Mouse (Mus musculus) ES-CJ7 (cell line): ENCODE data around the gene 5730596B20Rik.

Source experiments
- DNase-seq: peaks from one replicate; pipeline ENCODE4 v3.0.0; 2011; ENCODE audit warnings: low read depth, low spot score

5730596B20Rik gene

DNA sequence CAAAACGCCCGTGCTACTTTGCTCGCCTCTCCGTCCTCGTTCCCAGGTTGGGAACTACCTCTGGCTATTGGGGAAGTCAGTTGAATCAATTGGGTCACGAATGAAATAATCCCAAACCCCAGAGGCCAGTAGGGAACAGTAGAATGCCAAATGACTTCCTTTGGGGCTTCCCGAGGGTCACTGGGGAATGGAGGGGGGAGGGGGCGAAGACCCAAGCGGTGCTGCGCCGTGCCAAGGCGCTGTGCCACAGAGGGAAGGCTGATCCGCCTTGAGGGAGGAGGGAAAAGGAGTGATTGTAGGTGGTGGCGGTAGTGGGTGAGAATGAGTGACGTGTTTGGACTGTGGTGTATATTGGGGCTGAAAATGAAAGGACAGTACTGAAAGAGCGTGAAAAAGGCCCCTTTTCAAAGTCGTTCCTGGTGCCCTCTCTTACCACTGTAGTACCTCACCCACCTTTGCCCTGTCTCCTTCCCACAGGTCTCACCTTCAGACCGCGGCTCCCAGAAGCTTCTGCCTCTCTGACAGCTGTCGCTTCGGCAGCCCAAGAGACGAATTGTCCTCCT is 35.3 kb downstream of the 5730596B20Rik start:
- DNase-seq: peak; percentile 43

DNA sequence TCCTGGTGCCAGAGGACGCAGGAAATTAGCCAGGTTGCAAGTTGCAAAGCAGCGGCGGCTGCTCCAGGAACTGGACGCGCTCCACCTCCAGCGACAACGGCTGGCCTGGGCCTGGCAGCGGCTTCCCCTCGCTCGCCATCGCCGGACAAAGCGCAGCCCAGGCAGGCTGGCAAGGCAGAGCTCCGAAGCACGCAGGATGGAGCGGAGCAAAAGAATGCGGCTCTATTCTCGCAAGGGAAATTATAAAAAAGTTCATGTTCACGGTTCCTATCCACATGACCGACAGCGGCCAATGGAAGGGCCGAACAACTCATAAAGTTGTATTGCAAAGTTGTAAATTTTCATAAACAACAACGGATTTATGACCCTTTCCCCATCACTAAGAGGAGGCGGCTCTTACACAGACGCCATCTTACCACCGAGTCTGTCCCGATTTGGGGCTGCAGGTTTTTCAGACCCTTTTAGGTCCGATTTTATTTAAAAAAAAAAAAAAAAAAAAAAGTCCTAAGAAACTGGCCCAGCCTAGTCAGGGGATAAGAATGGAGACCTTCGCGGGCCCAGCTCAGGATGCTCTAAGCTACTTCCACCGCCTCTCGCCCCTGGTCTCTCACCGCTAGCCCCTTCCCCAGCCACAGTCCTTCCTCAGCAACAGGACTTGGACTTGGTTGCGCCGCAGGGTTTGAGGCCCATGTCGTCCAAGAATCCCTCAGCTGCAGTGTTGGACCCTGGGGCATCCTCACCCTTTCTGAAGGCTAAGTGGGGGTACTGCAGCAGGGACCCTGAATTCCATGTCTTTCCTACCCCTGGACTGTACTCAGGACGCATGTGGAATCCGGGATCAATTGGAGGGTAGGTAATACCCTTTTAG is 36.1 kb downstream of the 5730596B20Rik start, which contains the start of the genes Hoxa3 and Gm28308:
TSS of gene Hoxa3 (minus strand) at position 218 of the 868 bp plus-strand sequence.
TSS of gene Gm28308 (minus strand) at position 221 of the 868 bp plus-strand sequence.
- peak; percentile 28 for DNase-seq

DNA sequence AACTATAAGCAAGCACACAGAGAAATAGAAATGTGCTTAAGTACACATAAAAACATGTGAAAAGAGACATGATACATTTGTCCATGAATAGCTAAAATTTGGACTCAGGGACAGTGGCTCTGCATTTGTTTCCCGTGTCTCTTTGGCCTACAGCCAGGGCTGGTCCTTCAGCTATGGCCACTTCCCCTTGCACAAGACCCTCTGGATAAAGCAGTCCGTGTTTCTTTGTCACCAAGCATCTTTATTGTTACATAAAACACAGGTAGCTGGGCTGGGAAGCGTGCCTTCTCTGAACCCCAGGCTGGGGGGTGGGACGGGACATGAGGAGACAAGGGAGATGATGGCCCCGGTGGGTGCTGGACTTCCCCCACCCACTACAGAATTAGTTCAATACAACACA is 37.0 kb downstream of the 5730596B20Rik start:
- DNase-seq: no peak

DNA sequence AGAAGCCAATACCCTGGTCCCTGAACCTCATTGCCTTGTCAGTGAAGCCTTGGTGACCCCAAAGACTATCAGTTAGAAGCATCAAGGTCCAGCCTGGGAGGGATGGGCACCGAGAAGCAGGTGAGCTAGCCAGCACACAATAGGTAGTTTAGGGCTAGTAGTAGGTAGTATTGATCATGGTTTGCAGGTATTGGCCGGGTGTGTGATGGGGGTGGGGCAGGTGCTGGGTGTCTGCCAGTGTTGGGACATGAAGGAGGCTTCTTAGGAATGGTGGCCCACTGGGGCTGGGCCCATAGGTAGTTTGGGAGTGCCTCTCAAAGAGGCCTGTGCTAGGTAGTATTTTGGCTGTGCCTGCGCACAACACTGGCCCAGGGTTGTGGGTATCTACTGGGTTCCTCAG is 37.8 kb downstream of the 5730596B20Rik start:
- DNase-seq: peak; percentile 20

DNA sequence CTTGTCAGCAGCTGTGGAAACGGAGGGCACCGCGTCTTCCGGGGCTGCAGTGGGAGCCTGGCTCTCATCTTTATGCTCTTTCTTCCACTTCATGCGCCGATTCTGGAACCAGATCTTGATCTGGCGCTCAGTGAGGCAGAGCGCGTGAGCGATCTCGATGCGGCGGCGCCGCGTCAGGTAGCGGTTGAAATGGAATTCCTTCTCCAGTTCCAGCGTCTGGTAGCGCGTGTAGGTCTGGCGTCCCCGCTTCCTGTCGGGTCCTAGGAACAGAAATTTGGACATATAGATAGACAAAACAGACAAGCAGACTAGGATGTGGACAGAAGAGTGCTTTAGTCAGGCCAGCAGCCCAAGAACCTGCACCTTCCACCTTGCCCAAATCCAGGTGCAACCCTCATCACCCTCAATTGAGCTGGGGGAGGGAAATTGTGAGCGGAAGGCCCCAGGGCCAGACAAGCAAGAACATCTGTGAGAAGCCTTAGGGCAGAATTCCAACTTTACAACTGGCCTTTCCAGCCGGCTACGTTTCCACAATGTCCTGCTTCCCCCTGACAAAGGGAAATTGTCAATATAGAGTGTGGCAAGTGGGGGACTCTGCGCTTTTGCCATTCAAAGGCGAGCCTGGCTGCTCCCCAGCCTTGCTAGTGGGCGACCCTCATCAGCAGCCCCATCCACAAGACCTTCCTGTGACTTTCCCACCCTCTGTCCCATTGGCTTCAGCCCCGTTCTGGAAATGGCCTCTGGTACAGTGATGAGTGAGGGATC is 38.7 kb downstream of the 5730596B20Rik start:
- peak; percentile 48 for DNase-seq

DNA sequence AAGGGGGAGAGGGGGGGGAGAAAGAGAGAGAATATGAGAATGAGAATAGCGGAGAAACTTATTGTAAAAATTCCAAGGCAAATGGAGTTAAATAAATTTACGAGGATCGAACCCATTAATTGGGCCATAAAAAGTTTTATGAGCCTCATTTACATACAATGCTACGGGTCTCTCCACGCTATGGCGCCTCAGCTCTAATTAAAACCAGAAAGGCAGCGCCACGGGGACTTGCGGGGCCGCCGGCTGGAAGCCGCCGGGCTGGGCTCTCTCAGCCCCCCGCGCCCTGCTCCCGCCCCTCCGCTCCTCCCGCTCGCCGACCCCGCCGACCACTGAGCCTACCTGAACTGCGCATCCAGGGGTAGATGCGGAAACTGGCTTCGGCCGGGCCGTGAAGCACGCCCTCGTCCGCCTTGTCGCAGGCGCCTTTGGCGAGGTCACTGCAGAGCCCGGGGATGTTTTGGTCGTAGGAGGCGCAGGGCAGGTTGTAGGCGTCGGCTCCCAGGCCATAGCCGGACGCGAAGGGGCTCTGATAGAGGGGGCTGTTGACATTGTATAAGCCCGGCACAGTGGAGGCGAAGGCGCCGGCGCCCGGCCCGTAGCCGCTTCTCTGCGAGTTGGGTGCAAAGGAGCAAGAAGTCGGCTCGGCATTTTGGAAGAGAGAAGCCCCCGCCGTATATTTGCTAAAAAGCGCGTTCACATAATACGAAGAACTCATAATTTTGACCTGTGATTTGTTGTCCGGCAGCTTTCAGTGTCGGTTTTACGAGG is 39.6 kb downstream of the 5730596B20Rik start:
- DNase-seq: peak; percentile 56

DNA sequence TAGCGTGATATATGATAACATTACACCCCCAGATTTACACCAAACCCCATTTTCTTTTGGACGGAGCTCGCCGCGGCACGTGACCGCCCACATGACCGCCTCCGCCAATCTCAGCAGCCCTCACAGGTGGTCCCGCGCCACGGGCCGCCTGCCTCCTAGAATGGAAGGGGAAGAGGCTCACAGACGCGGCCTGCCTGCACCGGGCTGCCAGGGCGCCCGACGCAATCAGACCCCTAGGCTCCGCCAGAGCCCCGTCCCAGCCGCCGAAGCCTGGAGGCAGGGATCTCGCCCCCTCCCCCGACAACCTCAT is 40.1 kb downstream of the 5730596B20Rik start:
- peak; percentile 82 for DNase-seq

DNA sequence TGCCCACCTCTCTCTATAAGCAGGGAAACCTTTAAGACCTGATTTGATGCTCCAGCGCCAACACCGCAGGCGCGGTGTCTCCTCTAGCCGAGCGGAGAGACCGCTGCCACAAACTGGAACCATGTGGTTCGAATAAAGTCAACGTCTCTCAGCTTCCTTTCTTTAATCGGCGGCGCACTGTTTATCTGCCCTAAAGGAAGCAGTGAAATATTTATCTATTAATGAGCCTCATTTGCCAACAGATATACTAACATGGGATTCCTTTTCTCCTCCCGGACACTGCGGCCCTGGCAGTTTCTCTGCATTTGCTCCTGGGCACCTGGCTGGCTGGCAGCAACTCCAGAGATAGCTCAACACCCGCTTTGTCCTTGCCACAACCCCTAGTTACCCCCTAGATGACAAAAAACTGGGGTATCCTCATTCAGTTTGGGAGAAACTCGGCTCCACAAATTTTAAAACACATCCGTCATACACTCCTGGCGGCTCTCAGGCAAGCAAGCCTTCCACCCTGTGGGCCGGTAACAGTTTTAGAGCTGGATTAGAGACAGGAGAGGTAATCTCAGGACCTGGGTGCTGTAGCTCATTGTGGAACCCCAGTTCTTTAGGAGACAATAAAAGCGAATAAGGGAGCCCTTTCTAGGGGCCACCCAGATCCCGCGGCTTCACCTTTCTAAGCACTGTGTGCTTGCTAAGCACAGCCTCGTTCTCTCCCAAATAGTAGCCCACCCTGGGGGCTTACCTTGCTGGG is 40.8 kb downstream of the 5730596B20Rik start:
- peak; percentile 36 for DNase-seq

DNA sequence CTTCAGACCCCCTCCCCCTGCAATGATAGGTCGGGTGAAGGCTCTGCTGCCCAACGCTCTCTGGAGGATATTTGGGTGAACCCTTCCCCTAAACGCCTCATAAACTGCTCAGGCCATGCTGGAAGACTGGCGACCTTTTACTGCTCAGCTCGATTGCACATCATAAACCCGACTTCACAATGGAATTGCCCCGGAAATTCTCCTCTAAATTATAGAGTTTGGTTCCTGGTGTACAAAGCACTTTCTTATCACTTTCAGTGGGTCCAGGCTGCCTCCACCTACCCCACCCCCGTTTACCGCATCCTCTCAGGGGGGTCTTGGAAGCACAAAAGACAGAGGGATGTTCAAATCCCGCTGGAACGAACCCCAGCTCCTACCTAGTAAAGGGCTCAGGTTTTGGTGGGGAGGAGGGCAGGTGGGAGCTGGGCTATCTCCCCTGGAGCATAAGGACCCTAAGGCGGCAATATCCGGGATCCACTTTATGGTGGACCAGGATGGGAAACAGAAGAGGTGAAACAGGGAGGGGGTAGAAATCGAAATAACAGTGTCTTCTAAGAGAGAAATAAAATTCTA is 41.4 kb downstream of the 5730596B20Rik start:
- DNase-seq: no peak

DNA sequence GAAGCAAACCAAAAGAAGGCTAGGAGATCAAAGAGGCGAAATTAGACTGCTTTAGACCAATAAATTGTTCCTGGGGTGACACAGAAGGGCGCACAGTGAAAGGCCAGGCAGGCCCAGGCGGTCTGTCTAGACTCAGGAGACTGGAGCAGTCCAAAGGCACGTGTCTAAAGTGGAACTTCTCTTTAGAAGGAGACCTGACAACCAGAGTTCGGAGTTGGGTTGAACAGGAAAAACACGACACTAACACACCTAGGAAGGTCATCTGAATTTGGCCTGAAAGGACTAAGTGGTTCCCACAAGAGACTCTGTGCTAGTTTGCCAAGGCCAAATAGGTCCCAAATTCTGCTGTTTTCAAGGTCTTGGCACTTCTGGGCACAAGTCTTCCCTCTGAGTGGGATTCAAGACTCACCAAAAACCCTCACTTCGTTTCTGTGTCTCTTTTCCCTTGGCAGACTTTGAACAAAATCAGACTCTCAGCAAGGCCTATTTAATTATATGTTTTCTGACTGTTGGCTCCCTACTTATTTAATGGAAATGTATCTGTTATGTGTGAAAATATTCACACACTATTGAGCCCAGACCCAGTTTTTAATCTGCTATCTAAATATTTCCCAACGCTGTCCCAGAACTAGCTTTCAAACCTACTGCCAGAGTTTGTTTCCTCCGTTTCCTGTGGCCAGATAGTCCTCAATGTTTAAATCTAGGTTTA is 42.1 kb downstream of the 5730596B20Rik start:
- DNase-seq: no peak

DNA sequence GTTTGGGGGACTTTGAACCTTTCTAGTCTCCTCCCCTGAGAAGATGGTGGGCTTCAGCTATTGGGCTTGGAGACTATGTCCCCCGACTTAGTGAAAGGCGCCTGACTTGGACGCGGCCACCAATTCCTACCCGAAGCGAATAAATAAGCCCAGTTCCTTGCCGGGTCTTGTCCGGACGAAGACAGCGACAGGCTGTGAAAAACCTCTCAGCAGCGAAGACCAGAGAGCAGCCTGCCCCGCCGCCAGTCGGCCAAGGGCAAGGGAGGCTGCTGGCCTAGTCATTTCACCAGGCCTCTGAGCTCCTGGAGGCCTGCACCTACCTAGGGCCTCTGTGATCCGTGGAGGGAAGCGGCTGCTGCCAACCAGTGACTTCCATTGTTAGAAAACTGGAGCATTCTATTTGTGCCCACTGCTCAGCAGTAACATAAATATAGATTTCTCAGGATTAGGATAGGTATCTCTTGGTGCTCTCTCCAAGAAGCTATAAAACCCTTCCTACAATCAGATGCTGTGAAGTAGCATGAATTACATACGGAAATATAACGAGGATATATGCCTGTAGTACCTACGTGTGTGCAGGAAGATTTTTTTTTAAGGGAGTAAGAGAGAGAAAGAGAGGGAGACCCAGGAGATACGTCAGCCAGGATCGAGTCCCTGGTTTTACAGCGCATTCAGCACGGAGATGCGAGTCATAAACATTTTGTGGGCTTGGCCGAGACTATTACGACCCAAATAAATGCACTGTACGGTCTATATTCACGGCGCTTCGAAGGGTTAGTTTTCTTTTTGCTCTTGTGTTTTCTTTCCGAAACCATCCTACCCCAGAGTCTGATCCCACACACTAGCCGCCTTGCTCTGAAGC is 42.9 kb downstream of the 5730596B20Rik start:
- DNase-seq: no peak

DNA sequence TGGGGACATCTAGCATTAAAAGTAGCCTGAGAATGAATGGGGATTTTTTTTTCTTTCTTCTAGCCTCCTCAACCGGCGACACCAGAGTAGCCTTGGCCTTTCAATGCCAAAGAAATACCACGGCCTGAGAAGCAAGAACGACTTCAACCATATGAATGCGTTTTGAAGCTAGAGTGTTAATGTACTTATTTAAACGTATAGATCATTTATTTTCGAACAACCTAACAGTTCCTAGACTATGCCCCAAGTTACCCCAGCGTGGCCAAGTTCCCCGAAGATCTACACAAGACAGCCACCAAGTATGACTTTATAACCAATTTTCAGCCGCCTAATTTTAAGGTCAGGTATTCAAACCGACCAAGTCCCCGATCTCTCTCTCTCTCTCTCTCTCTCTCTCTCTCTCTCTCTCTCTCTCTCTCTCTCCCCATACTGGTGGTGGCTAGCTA is 43.6 kb downstream of the 5730596B20Rik start:
- no peak for DNase-seq

DNA sequence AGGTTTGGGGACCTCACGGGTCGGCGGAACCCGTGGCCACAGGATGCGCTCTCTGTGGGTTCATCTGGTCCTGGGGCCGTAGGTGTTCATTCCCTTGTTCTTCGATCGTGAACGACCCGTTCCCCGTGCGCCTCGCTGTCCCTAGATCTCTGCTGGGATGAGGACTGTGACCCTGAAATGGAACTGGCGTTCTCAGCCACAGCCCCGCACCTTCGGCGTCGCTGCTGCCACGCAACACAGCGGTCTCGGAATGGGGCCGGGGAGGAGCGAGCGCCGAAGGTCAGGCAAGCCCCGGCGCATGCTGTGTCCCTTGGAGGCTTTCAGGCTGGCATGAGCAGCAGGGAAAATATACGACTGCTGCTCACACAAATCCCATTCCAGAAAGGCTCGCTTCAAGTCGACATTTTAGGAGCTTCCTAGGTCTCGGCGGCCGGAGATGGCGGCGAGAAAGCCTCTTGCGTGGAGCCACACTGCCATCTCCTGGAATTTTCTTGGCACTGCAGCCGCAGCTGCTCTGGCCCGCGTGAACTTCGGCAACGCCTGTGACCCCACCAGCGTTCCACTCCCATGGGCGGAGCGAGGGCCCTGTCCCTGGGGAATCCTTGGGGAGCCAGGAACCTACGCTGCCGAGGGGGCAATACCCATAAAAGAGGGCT is 44.2 kb downstream of the 5730596B20Rik start, which contains the start of gene Hoxa7:
TSS of gene Hoxa7 (minus strand) at position 518 of the 656 bp plus-strand sequence.
- DNase-seq: peak; percentile 93

DNA sequence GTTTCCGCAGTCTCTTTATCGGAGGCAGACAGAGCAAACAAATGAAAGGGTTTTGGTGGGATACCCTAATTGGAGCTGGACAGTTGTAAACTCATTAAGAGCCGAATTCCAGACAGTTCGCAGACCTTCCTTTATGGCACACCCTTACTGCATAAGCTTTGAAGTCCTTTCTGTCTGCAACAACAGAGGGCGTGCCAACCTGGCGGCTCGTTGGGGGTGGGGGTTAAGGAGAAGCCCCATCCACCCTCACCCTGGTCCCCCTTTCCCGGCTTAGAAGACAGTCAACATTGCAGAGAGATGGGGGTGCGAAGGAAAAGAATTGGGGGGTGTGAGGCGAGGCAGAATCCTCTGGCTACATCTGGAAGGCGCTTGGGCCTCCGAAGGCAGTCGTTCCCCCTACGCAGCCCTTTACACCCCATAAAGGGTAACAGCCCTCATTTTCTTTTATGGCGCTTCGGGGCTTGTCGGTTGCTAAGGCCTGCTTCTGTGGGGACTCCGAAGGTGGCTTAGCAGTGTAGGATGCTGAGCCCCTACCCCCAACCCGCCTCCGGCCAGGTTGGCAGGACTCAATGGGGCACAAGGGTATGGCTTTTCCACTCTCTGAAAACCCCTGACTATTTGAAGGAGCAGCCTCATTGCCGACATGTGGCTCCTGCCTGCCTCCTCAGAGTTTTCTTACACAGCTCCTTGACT is 44.8 kb downstream of the 5730596B20Rik start:
- DNase-seq: peak; percentile 16

DNA sequence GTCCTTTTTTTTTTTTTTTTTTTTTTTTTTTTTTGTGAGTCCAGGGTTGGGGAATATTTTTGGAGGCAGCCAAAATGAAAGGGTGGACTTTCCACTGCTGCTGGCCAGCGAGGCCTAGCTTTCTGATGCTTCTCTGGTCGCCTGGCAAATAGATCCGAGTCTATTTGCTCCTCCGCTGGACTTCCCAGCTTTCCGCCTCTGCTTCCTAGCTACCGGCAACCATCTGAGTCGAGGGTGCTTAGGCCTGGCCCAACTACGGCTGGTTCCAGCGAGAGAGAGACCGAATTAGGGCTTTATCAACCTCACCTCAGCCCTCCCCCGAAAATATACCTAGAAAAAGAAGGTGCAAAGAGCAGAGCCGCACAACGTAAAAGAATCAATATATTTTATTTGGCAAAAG is 45.4 kb downstream of the 5730596B20Rik start:
- DNase-seq: no peak

DNA sequence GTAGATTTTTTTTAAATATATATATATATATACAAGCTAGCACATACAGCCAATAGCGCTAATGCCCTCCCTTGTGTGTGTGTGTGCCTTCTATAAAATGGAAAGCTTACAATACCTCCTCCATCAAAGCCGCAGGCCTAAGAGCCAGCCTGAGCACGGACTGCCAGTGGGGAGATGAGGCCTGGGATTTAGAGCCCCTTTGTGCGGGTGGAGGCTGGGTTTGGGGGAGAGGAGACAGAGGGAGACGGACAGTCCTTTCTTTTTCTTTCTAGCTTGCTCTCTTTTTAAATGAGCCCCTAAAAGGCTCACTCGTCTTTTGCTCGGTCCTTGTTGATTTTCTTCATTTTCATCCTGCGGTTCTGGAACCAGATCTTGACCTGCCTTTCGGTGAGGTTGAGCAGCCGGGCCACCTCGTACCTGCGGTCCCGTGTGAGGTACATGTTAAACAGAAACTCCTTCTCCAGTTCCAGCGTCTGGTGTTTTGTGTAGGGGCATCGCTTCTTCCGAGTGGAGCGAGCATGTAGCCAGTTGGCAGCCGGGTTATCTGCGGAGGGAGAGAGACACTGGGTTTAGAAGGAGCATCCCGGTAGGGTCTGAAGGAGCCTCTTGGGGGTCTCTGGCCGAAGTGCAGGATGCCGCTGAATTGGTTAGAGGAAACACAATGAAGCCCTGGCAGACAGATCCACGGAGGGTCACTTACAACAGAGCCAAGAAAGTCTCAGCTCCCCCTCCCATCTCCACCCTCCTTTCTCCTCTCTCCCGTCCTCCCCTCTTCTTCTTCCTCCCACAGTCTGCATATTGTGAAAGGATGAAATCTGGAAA is 46.9 kb downstream of the 5730596B20Rik start:
- DNase-seq: peak; percentile 41
